Mouse (Mus musculus): ENCODE results near the gene Chst14. TPM values are rescaled to one million over a fixed set of nuclear protein-coding genes. Genes with fewer than 3 reads are reported as not detected.

The Chst14 gene
- total RNA-seq, 1 experiment from 2014 or later, result 19.1 TPM

- DNase-seq, result no peak
Measured at GRCm38 (mm10) chr2:118969585-118970147, 43.4 kb downstream of the Chst14 start.

- no peak for DNase-seq
Measured at GRCm38 (mm10) chr2:118972048-118972447, 45.8 kb downstream of the Chst14 start.

DNA sequence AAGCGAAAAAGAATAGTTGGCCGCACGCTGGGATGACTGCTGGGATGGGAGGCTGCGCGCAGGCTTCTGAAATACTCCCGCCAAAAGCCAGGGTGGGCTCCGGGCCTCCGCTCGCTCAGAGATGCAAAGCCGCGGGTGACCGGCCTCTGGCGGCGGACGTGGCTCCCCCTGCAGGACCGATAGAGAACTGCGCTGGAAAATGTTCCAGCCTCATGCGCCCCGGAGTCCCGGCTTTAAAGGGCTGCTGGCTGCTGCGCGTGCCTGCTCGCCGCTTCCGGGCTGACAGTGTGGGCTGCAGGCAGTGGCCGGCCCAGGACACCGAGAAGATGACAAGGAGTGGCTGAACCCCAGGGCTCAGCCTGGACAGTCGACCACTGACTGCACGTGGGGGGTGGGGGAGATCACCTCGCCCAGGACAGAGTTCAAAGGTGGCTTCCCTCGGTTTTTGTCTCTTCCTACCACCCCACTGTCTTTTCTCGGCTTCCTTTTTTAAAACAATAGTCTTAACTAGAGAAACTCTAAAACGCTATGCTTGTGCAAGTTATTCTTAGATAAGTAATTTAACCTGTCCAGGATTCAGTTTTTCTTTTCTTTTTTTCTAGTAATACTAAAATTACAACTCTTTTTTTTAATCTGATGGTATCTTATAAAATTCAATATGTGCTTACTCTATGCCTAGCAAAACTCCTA, 46.5 kb downstream of the Chst14 start:
- peak; percentile 84 for DNase-seq

DNA sequence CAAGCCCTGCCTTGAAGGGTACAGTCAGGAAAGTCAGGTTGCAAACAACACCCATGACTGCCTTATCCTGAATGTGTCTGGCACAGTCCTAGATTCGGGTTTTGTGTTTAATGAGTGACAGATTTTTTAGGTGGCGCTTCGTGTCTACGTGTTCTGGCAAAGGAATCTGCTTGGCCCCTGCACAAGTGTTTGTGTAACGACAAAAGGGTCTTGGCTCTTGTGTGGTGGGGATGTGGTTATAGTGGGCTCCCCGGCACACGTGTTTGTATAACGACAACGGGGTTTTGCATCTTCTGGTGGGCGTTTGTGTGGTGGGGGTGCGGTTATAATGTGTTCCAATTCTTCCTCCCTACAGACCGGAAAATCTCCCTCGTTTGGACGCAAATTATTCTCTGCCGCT, 49.6 kb downstream of the Chst14 start:
- DNase-seq, result no peak

- peak; percentile 90 for DNase-seq
Measured at GRCm38 (mm10) chr2:118976282-118976929, 50.1 kb downstream of the Chst14 start.

GRCm38 (mm10) chr2:118976941-118977340, 50.6 kb downstream of the Chst14 start:
- no peak for DNase-seq

- no peak for DNase-seq
Measured at GRCm38 (mm10) chr2:118978064-118978463, 51.8 kb downstream of the Chst14 start.

Other genes with a start within 250 kb of the Chst14 start
- gene Ankrd63, start 222.5 kb upstream of the Chst14 start, total RNA-seq (2021), result 0.27 and 0.67 TPM in 2 replicates
- gene Plcb2, start 198.1 kb upstream of the Chst14 start, total RNA-seq (2021), result 0.76 and 2.1 TPM in 2 replicates
- 33.9 and 37.3 TPM in 2 replicates for gene Inafm2, start 180.7 kb upstream of the Chst14 start, total RNA-seq (2021)
- gene Ccdc9b, start 163.8 kb upstream of the Chst14 start, total RNA-seq (2021), result 6.1 and 8.1 TPM in 2 replicates
- gene Phgr1, start 153.7 kb upstream of the Chst14 start, total RNA-seq (2021), result not detected in 2 replicates
- gene Disp2, start 146.8 kb upstream of the Chst14 start, total RNA-seq (2021), result 23.0 and 37.8 TPM in 2 replicates
- gene Knstrn, start 112.5 kb upstream of the Chst14 start, total RNA-seq (2021), result 7.6 and 10.7 TPM in 2 replicates
- 342 and 470 TPM in 2 replicates for gene Ivd, start 64.5 kb upstream of the Chst14 start, total RNA-seq (2021)
- 42.6 and 54.4 TPM in 2 replicates for gene Bahd1, start 26.1 kb upstream of the Chst14 start, total RNA-seq (2021)
- 16.3 and 19.0 TPM in 2 replicates for gene Ccdc32, start 102.9 kb downstream of the Chst14 start, total RNA-seq (2021)
- 5.6 and 5.8 TPM in 2 replicates for gene Rpusd2, start 108.3 kb downstream of the Chst14 start, total RNA-seq (2021)
- gene Knl1, start 120.6 kb downstream of the Chst14 start, total RNA-seq (2021), result 3.8 TPM in 2 replicates
- gene Rad51, start 186.3 kb downstream of the Chst14 start, total RNA-seq (2021), result 5.0 and 8.6 TPM in 2 replicates
- gene Rmdn3, start 230.5 kb downstream of the Chst14 start, total RNA-seq (2021), result 53.1 and 54.4 TPM in 2 replicates
- 11.0 and 14.9 TPM in 2 replicates for gene Gchfr, start 241.3 kb downstream of the Chst14 start, total RNA-seq (2021)
- gene Gm14137, start 248.0 kb downstream of the Chst14 start, total RNA-seq (2021), result 0.30 TPM in 1 of 2 replicates, not detected in the other

Data from adrenal gland, postnatal 25 days (tissue).